Mouse (Mus musculus) bone marrow macrophage, adult 2 months (primary cell): ENCODE data around the gene Adamtsl1.

Experiments used
- CTCF ChIP-seq: IDR thresholded peaks from 2 replicates; pipeline ENCODE4 v1.5.1; 2012; ENCODE audit warnings: low read depth, mild to moderate bottlenecking, low read length, moderate library complexity
- POLR2A ChIP-seq: IDR thresholded peaks from 2 replicates; pipeline ENCODE4 v1.6.1; 2012; ENCODE audit warnings: mild to moderate bottlenecking, low read depth, low read length, borderline replicate concordance

DNA sequence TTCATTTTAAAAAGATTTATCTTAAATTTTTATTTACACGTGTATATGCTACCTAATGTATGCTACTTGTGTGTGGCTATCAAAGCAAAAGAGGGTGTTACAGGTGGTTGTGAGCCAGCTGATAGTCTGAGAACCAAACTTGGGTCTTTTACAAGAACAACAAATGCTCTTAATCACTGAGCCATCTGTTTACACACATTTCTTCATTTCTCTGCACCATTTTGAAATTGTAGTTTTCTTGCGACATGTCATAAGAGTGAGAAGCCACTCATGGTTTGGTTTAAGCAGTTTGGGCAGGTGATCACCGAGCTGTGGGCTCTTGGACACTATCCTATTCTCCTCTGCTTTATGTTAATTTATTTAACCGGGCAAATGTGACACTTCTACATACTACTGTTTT is 29.2 kb downstream of the Adamtsl1 start:
- TF ChIP-seq CTCF, result no peak
- no peak for TF ChIP-seq POLR2A
